Mouse (Mus musculus) intestine, postnatal 0 days (tissue): ENCODE measurements at regions not wholly inside any gene's neighbourhood (a gene's known extent, or its start where the extent isn't known, plus 50 kb on each side); places are given as distances from the start of the nearest gene placed in this dataset.

Experiments
- ATAC-seq: fragments of 200-750 bp; cut with Nextera tagmentation; 2 replicates; pipeline ENCODE4 v1.8.0; 2017; ENCODE audit warnings: mild to moderate bottlenecking, moderate TSS enrichment, moderate library complexity
- H3K27ac ChIP-seq: fragments of 300-500 bp; sonication (generic); 2 replicates; pipeline ENCODE4 v1.5.1; 2014; ENCODE audit warnings: mild to moderate bottlenecking, low read depth, low read length, moderate library complexity
- H3K27me3 ChIP-seq: fragments of 300-500 bp; sonication (generic); replicated peaks from 2 replicates; pipeline ENCODE4 v1.6.1; 2014; ENCODE audit warnings: low read length, mixed read lengths; ENCODE audit not compliant: control insufficient read depth, insufficient read depth
- H3K36me3 ChIP-seq: fragments of 300-500 bp; sonication (generic); 2 replicates; pipeline ENCODE4 v1.6.1; 2014; ENCODE audit warnings: mild to moderate bottlenecking, moderate library complexity; ENCODE audit not compliant: control insufficient read depth, insufficient read depth
- H3K4me1 ChIP-seq: fragments of 300-500 bp; sonication (generic); replicated peaks from 2 replicates; pipeline ENCODE4 v1.6.1; 2014; ENCODE audit warnings: antibody characterized with exemption, low read length, mixed read lengths; ENCODE audit not compliant: control insufficient read depth, insufficient read depth
- H3K4me2 ChIP-seq: fragments of 300-500 bp; sonication (generic); replicated peaks from 2 replicates; pipeline ENCODE4 v1.6.1; 2014; ENCODE audit warnings: low read depth, mild to moderate bottlenecking, moderate library complexity
- H3K4me3 ChIP-seq: fragments of 300-500 bp; sonication (generic); 2 replicates; pipeline ENCODE4 v1.5.1; 2014; ENCODE audit warnings: low read depth, low read length
- H3K9ac ChIP-seq: fragments of 300-500 bp; sonication (generic); 2 replicates; pipeline ENCODE4 v1.6.1; 2014; ENCODE audit warnings: mild to moderate bottlenecking, low read depth, low read length
- H3K9me3 ChIP-seq: fragments of 300-500 bp; sonication (generic); 2 replicates; pipeline ENCODE4 v1.6.1; 2016; ENCODE audit warnings: mixed run types; ENCODE audit not compliant: control insufficient read depth
- CTCF ChIP-seq: sonication (generic); IDR thresholded peaks from 2 replicates; pipeline ENCODE4 v1.5.1; 2016; ENCODE audit warnings: low read depth, mild to moderate bottlenecking, control low read depth, antibody characterized with exemption, moderate library complexity
- WGBS: fragments of 180-500 bp; shearing (Covaris S2); extraction: QIAGEN DNeasy Blood & Tissue Kit; methylation state at CpG from one replicate; pipeline ENCODE4 v1.1.7; 2014; 5-methylcytosine and 5-hydroxymethylcytosine counted together

- Histone ChIP-seq H3K4me2 (no peak overlapping the region), H3K4me1 (no peaks in the 10 kb centered on the region), H3K9me3 (no peaks in the 10 kb centered on the region), H3K9ac (no peak overlapping the region), H3K27me3 (no peaks in the 10 kb centered on the region), H3K27ac (no peak overlapping the region), H3K36me3 (no peaks in the 10 kb centered on the region), H3K4me3 (no peak overlapping the region)
- no peak for ATAC-seq
- no peak for TF ChIP-seq CTCF
Observed at GRCm38 (mm10) chr6:12247975-12248374, 340.4 kb downstream of the Phf14 start.

GRCm38 (mm10) chr6:12248599-12248998, 341.0 kb downstream of the Phf14 start:
- TF ChIP-seq CTCF, result no peak
- H3K4me1 ChIP-seq, result no peaks in the 10 kb centered on the region
- no peak for ATAC-seq
- no peak overlapping the region for H3K9ac ChIP-seq
- H3K9me3 ChIP-seq, result no peaks in the 10 kb centered on the region
- H3K36me3 ChIP-seq, result no peaks in the 10 kb centered on the region
- no peaks in the 10 kb centered on the region for H3K27me3 ChIP-seq
- H3K27ac ChIP-seq, result no peak overlapping the region
- 78% methylated on average over 4 of the region's 4 CpGs for WGBS
- no peak overlapping the region for H3K4me2 ChIP-seq
- no peak overlapping the region for H3K4me3 ChIP-seq

GRCm38 (mm10) chr6:12254507-12254906, 346.9 kb downstream of the Phf14 start:
- no peak for ATAC-seq
- TF ChIP-seq CTCF, result no peak
- no peak overlapping the region for H3K27ac ChIP-seq
- H3K36me3 ChIP-seq, result no peaks in the 10 kb centered on the region
- WGBS, result 92% methylated on average over 3 of the region's 3 CpGs
- H3K9me3 ChIP-seq, result no peaks in the 10 kb centered on the region
- H3K9ac ChIP-seq, result no peak overlapping the region
- H3K27me3 ChIP-seq, result no peaks in the 10 kb centered on the region
- no peaks in the 10 kb centered on the region for H3K4me1 ChIP-seq
- H3K4me2 ChIP-seq, result no peak overlapping the region
- H3K4me3 ChIP-seq, result no peak overlapping the region

DNA sequence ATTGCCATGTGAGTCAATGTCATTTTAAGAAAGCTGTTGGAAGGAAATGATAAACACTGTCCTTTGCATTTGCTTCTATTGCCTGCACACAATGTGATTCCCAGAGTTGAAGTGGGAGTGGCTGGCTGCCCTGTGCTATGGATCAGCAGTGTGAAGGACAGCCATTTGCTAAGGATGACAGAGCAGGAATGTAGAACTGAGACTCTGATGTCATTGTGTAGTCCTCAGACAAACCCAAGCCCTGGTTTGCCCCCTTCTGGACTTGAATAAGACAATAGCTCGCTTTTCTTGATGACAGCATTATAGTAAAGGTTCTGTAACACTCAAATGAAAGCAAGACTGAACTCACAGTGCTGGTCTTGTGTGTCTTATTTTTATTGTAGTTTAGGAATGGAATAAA, 347.8 kb downstream of the Phf14 start:
- Histone ChIP-seq H3K27me3 (no peaks in the 10 kb centered on the region), H3K27ac (no peak overlapping the region), H3K9me3 (no peaks in the 10 kb centered on the region), H3K36me3 (no peaks in the 10 kb centered on the region), H3K4me2 (no peak overlapping the region), H3K4me1 (no peaks in the 10 kb centered on the region), H3K9ac (no peak overlapping the region), H3K4me3 (no peak overlapping the region)
- ATAC-seq, result no peak
- no peak for TF ChIP-seq CTCF
- 68% methylated on average over 1 of the region's 1 CpGs for WGBS

GRCm38 (mm10) chr6:12258273-12258672, 350.7 kb downstream of the Phf14 start:
- no peaks in the 10 kb centered on the region for H3K4me1 ChIP-seq
- H3K36me3 ChIP-seq, result no peaks in the 10 kb centered on the region
- WGBS, result 61% methylated on average over 3 of the region's 3 CpGs
- no peak overlapping the region for H3K27ac ChIP-seq
- no peak overlapping the region for H3K4me2 ChIP-seq
- no peak overlapping the region for H3K9ac ChIP-seq
- no peaks in the 10 kb centered on the region for H3K9me3 ChIP-seq
- no peak for ATAC-seq
- no peak for TF ChIP-seq CTCF
- no peaks in the 10 kb centered on the region for H3K27me3 ChIP-seq
- H3K4me3 ChIP-seq, result no peak overlapping the region

GRCm38 (mm10) chr6:12258940-12259481, 351.4 kb downstream of the Phf14 start:
- Histone ChIP-seq H3K27ac (no peak overlapping the region), H3K36me3 (no peaks in the 10 kb centered on the region), H3K4me2 (no peak overlapping the region), H3K9me3 (no peaks in the 10 kb centered on the region), H3K9ac (no peak overlapping the region), H3K4me3 (no peak overlapping the region), H3K4me1 (no peaks in the 10 kb centered on the region), H3K27me3 (no peaks in the 10 kb centered on the region)
- WGBS, result 69% methylated on average over 7 of the region's 7 CpGs
- no peak for TF ChIP-seq CTCF
- ATAC-seq, result no peak

- ATAC-seq, result no peak
- Histone ChIP-seq H3K4me2 (no peak overlapping the region), H3K27ac (no peak overlapping the region), H3K27me3 (no peaks in the 10 kb centered on the region), H3K9me3 (no peaks in the 10 kb centered on the region), H3K36me3 (no peaks in the 10 kb centered on the region), H3K4me1 (no peaks in the 10 kb centered on the region), H3K9ac (no peak overlapping the region), H3K4me3 (no peak overlapping the region)
- TF ChIP-seq CTCF, result no peak
- WGBS, result 84% methylated on average over 8 of the region's 8 CpGs
Observed at GRCm38 (mm10) chr6:12259629-12260028, 352.0 kb downstream of the Phf14 start.
